Mouse (Mus musculus): Measurements from ENCODE around the gene Lcn8. TPM values are rescaled to one million over a fixed set of nuclear protein-coding genes. Genes with fewer than 3 reads are reported as not detected.

Gene Lcn8
- total RNA-seq (2023) = not detected

DNA sequence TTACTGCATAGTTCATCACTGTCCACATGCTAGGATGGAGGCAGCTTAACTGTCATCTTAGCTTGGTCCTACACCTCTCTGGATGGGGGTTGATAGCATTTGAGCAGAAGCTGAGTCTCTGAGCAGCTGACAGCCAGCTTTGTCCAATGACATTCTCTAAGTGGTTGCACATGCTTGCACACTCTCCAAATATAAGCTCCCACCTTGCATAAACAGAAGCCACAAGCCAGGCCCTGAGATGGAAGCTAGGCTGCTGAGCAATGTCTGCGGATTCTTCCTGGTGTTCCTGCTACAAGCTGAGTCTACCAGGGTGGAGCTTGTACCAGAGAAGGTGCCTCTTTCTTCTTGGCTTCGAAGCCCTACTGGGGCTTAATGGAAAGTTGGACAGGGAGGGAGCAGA is at the start of gene Lcn8:
Gene Lcn8, plus strand, starts transcription at position 219 of the 400 bp plus-strand sequence.

DNA sequence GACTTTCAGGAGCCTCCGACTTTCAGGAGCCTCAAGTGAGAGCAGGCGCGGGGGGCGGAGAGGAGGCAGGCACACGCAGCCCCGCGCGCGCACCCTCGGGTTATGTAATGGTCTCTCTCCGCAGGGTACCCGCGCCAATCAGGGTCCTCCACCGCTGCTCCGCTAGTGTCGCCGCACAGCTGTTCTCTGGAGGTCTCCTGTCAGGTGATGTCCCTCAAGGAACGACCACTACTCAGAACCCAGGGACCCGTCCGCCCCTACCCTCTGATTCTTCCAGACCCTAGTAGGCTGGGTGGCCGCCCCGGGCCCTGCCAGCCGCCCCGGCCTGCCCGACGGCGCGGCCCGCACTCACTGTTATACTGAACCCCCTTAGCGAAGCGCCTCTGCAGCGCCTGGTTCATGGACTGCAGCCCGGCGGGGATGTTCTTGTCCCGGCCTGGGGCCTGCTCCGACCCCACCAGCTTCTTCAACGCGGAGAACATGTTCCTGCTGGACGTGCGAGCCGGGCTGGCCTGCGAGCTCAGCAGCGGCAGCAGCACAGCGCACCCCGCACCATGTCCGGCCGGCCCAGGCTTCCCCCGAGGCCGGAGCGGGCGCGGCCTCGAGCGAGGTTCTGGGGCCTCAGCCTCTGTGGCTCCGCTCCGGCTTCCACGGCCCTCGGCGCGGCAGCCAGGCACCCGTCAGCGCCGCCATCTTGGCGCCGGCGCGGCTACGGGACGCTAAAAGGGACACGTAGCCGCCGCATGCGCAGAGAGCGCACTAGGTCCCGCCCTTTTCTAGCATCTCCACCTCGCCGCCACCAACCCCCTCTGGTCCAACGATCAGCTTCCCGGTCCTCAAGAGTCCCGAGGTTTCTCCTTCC is 44.9 kb upstream of the Lcn8 start, which contains the start of gene Rabl6:
Gene Rabl6, minus strand, starts transcription at position 761 of the 862 bp plus-strand sequence.

DNA sequence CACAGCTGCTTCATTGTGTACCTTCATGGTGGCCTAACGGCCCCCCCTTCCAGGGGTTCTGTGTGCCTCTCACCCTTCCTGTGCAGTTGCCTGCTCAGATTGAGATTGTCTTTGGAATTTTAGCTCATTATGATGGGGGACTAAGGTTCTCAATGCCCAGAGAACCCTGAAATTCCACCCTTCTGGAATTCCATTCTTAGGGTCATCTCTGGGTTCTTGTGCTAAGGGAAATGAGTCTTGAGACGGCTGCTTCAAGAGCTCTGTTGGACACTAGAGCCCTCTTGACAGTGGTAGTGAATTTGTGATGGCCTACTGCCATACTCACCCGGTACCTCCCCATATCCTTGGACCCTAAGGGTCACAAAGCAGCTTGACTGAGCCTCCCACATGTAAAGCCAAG is 35.3 kb upstream of the Lcn8 start, which contains the start of gene Ccdc183:
Gene Ccdc183, minus strand, starts transcription at position 101 of the 400 bp plus-strand sequence.

DNA sequence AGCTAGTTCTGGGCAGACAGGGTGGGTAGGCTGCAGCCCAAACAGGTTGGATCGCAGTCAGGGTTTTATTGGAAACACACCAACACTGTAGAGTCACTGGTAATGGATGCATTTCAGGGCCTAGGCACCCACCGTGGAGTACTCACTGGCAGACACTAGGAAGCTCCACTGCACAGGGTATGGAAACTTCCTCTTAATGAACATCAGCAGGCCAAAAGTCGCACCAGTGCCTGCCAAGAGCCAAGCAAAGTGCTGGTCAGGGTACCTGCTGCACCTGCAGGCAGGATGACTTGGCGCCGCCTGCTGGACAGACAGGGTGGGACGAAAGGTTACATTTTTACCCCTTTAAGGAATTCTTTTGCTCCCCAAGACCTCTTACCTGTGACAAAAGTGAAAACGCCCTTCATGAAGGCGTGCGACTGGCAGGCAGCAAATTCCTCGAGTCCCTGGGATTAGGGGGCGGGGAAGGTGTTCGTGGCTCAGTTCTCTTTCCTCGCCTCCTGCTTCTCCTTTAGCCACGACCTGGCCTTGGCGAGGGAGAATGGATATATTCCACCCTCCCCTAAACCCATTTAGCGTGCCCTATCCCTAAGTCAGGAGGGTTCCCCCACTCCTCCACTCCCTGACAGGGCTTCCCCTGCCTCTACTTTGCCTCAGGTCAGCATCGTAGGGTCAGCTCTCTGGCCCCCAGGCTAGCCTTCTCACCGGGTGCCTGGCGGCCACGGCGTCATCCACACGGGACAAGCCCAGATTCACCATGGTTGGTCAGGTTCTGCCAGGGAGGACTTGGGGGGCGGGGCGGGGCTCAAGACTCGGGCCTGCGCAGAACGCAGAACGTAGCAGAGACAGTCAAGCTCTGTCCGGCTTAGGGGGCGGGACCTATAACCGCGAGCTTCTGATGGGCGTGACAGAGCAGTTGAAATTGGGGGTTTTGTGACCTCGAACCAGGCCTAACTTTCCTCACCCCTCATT is 31.4 kb upstream of the Lcn8 start, which contains the start of gene Tmem141:
Gene Tmem141, minus strand, starts transcription at position 777 of the 972 bp plus-strand sequence.

DNA sequence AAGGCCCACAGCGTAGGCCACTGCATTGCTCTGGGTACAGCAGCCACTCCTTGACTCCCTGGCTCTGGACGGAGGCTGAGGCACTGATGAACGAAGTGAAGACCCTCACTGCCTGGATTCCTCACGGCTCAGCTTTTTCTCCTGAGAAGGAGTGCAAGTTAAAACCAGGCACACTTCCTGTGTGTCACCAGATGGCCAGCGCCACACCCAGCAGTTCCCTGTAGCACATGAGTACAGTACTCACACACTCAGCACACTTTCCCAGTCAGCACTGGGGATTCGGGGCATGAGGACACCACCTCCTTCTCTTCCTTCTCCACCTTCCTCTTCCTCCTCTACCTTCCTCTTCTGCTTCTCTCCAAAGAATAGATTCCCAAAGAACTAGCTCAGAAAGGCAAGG is 25.1 kb upstream of the Lcn8 start, which contains the start of gene Fcna:
Gene Fcna, minus strand, starts transcription at position 220 of the 400 bp plus-strand sequence.

DNA sequence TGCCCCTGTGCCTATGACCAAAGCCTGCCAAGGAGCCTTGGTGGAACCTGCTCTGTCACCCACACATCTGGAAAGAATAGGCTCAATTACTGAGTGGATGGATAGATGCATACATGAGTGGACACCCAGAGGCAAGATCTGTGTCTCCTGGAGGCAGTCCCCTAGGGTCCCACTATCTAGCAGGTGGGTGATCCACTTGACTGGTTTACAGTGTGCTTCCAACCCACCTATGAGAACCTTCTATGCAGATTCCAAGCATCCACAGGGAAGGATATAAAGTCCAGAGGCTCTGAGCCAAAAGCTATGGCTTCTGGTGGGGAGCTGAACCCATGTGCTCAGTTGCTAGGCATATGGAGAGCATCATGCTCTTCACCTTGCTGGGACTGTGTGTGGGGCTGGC is 4.7 kb downstream of the Lcn8 start, which contains the start of gene Lcn5:
Gene Lcn5, plus strand, starts transcription at position 301 of the 400 bp plus-strand sequence.

DNA sequence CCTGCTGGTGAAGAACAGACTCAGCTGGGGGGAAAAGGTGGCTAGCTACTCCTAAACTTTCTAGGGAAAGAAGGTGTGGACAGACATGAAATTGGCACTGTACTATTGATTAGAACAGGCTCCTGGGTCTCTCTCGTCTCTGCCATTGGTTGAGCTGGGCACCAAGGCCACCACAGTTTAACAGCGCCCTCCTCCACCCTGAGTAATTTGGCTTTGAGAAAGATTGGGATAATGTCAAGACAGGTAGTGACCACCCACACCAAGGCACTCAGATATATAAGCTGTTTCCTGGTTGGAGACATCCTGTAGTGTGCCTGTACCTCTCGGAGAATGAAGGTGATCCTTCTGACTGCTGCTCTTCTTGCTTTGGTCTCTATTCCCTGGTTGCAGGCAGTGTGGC is 23.6 kb downstream of the Lcn8 start, which contains the start of gene Lcn6:
Gene Lcn6, plus strand, starts transcription at position 301 of the 400 bp plus-strand sequence.

DNA sequence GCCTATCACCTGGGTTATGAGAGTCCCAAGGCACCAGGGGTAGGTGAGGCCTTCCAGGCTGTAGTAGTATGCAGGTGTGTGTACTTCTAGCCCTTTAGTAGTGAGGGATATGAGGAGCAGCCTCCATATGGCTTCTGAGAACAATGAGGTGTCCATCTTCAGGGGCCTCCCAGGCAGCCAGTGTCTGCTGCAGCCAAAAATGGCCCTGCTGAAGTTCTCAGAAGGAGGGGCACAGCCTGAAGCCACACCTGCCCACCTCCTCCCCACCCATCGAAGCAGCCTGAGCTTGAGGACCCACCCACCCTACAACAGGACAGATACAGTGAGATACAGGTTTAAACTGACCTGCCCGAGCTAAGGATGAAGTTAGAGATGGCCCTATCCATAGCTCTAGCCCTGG is 29.5 kb downstream of the Lcn8 start, which contains the start of gene Lcn10:
Gene Lcn10, plus strand, starts transcription at position 301 of the 400 bp plus-strand sequence.

DNA sequence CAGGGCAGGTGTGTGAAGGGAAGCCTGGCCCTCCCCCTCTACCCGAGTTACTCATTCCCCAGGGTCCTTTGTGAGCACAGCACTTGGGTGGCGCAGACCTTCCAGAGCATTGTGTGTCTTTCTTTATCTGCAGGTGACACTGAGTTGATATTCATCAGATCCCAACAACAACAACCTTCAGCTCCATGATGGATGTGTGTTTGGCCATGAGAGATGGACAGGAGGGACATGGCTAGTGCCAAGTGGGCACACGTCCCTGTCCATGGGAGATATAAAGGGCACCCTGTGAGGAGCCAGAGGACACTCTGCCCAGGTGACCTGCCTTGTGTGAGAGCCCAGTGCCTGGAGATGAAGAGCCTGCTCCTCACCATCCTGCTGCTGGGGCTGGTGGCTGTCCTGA is 46.8 kb downstream of the Lcn8 start, which contains the start of gene Obp2a:
Gene Obp2a, plus strand, starts transcription at position 301 of the 400 bp plus-strand sequence.

Other genes with a start within 250 kb of the Lcn8 start
- gene Fut7, start 229.9 kb upstream of the Lcn8 start, total RNA-seq (2023) = 10 to 100 TPM; 16.2 to 20.1 TPM
- gene Abca2, start 224.4 kb upstream of the Lcn8 start, total RNA-seq (2023) = 10 to 100 TPM; 17.7 to 22.9 TPM
- not detected for gene Clic3, start 196.3 kb upstream of the Lcn8 start, total RNA-seq (2023)
- gene Paxx, start 192.0 kb upstream of the Lcn8 start, total RNA-seq (2023) = 10 to 100 TPM; 44.7 to 53.4 TPM
- gene Ptgds, start 183.1 kb upstream of the Lcn8 start, total RNA-seq (2023) = not detected
- not detected for gene Lcn12, start 159.2 kb upstream of the Lcn8 start, total RNA-seq (2023)
- 10 to 100 TPM; 26.8 to 28.7 TPM for gene Fbxw5, start 152.4 kb upstream of the Lcn8 start, total RNA-seq (2023)
- gene C8g, start 151.4 kb upstream of the Lcn8 start, total RNA-seq (2023) = under 1 TPM; 0.44 to 0.64 TPM
- gene Traf2, start 106.2 kb upstream of the Lcn8 start, total RNA-seq (2023) = 10 to 100 TPM; 21.6 to 24.3 TPM
- 10 to 100 TPM; 87.5 to 92.7 TPM for gene Edf1, start 95.3 kb upstream of the Lcn8 start, total RNA-seq (2023)
- under 1 TPM; 0.42 to 0.62 TPM for gene Mamdc4, start 78.3 kb upstream of the Lcn8 start, total RNA-seq (2023)
- gene Phpt1, start 77.9 kb upstream of the Lcn8 start, total RNA-seq (2023) = 1 to 10 TPM; 4.7 to 5.8 TPM
- gene Ajm1, start 71.4 kb upstream of the Lcn8 start, total RNA-seq (2023) = not detected
- gene Rabl6, start 44.6 kb upstream of the Lcn8 start, total RNA-seq (2023) = 10 to 100 TPM; 28.3 to 46.4 TPM
- not detected for gene Ccdc183, start 35.4 kb upstream of the Lcn8 start, total RNA-seq (2023)
- 1 to 10 TPM; 3.5 to 4.4 TPM for gene Tmem141, start 31.1 kb upstream of the Lcn8 start, total RNA-seq (2023)
- 1 to 10 TPM; 1.8 to 2.7 TPM for gene Fcna, start 25.1 kb upstream of the Lcn8 start, total RNA-seq (2023)
- gene Lcn5, start 4.8 kb downstream of the Lcn8 start, total RNA-seq (2023) = not detected
- gene Lcn6, start 23.7 kb downstream of the Lcn8 start, total RNA-seq (2023) = not detected
- gene Lcn10, start 29.6 kb downstream of the Lcn8 start, total RNA-seq (2023) = not detected
- not detected for gene Obp2a, start 46.9 kb downstream of the Lcn8 start, total RNA-seq (2023)
- 1 to 10 TPM; 4.0 to 6.7 TPM for gene Bmyc, start 53.6 kb downstream of the Lcn8 start, total RNA-seq (2023)
- gene Obp2b, start 83.9 kb downstream of the Lcn8 start, total RNA-seq (2023) = not detected
- not detected for gene Lcn3, start 112.4 kb downstream of the Lcn8 start, total RNA-seq (2023)
- not detected for gene Lcn11, start 123.9 kb downstream of the Lcn8 start, total RNA-seq (2023)
- gene Gm13539, start 129.1 kb downstream of the Lcn8 start, total RNA-seq (2023) = not detected
- gene Glt6d1, start 162.7 kb downstream of the Lcn8 start, total RNA-seq (2023) = not detected
- not detected for gene Lcn9, start 170.0 kb downstream of the Lcn8 start, total RNA-seq (2023)
- gene Sohlh1, start 194.1 kb downstream of the Lcn8 start, total RNA-seq (2023) = not detected
- not detected for gene Kcnt1, start 210.6 kb downstream of the Lcn8 start, total RNA-seq (2023)

Data from neutrophil, adult 59 days (primary cell).